Mouse (Mus musculus) neural tube, embryonic 12.5 days (tissue): ENCODE measurements at regions not wholly inside any gene's neighbourhood (a gene's known extent, or its start where the extent isn't known, plus 50 kb on each side); places are given as distances from the start of the nearest gene placed in this dataset.

Experiments used
- ATAC-seq: fragments of 200-750 bp; cut with Nextera tagmentation; 2 replicates; pipeline ENCODE4 v1.8.0; 2017; ENCODE audit warnings: low read depth, mild to moderate bottlenecking, moderate TSS enrichment, moderate library complexity; ENCODE audit not compliant: low FRiP score
- H3K27ac ChIP-seq: fragments of 300-500 bp; sonication (generic); 2 replicates; pipeline ENCODE4 v1.5.1; 2016
- H3K27me3 ChIP-seq: fragments of 300-500 bp; sonication (generic); replicated peaks from 2 replicates; pipeline ENCODE4 v1.6.1; 2016; ENCODE audit warnings: mild to moderate bottlenecking
- H3K36me3 ChIP-seq: fragments of 300-500 bp; sonication (generic); 2 replicates; pipeline ENCODE4 v1.6.1; 2016; ENCODE audit warnings: mild to moderate bottlenecking
- H3K4me1 ChIP-seq: fragments of 300-500 bp; sonication (generic); 2 replicates; pipeline ENCODE4 v1.6.1; 2016
- H3K4me2 ChIP-seq: fragments of 300-500 bp; sonication (generic); replicated peaks from 2 replicates; pipeline ENCODE4 v1.6.1; 2016; ENCODE audit warnings: mild to moderate bottlenecking
- H3K4me3 ChIP-seq: fragments of 300-500 bp; sonication (generic); 2 replicates; pipeline ENCODE4 v1.5.1; 2016
- H3K9ac ChIP-seq: fragments of 300-500 bp; sonication (generic); 2 replicates; pipeline ENCODE4 v1.6.1; 2016; ENCODE audit warnings: mild to moderate bottlenecking
- H3K9me3 ChIP-seq: fragments of 300-500 bp; sonication (generic); 2 replicates; pipeline ENCODE4 v1.6.1; 2016; ENCODE audit warnings: mild to moderate bottlenecking
- whole genome bisulfite sequencing: fragments of 180-500 bp; shearing (Covaris S2); methylation state at CpG from one replicate; pipeline ENCODE4 v1.1.7; 2016; 5-methylcytosine and 5-hydroxymethylcytosine counted together

GRCm38 (mm10) chr8:34473769-34474168 lies 362.2 kb upstream of the Gm10131 start:
- no peaks in the 10 kb centered on the region for H3K9me3 ChIP-seq

GRCm38 (mm10) chr8:34473301-34473700 lies 361.8 kb upstream of the Gm10131 start:
- no peak overlapping the region for H3K4me3 ChIP-seq
- H3K9me3 ChIP-seq = no peaks in the 10 kb centered on the region
- ATAC-seq = no peak
- no peak overlapping the region for H3K4me2 ChIP-seq
- H3K27me3 ChIP-seq = no peaks in the 10 kb centered on the region
- H3K27ac ChIP-seq = no peak overlapping the region
- H3K4me1 ChIP-seq = peaks cover 8% of the 10 kb centered on the region; the same call in 1 of the 2 replicates
- H3K9ac ChIP-seq = no peak overlapping the region
- WGBS = 88% methylated on average over 1 of the region's 1 CpGs
- no peaks in the 10 kb centered on the region for H3K36me3 ChIP-seq

More at GRCm38 (mm10) chr8:34473769-34474168, 362.2 kb upstream of the Gm10131 start:
- 66% methylated on average over 10 of the region's 10 CpGs for WGBS
- H3K36me3 ChIP-seq = no peaks in the 10 kb centered on the region
- no peak overlapping the region for H3K27ac ChIP-seq
- H3K4me2 ChIP-seq = no peak overlapping the region
- H3K4me3 ChIP-seq = no peak overlapping the region
- no peak for ATAC-seq
- no peaks in the 10 kb centered on the region for H3K27me3 ChIP-seq
- H3K9ac ChIP-seq = no peak overlapping the region
- H3K4me1 ChIP-seq = peaks cover 8% of the 10 kb centered on the region; the same call in 1 of the 2 replicates

- 55% methylated on average over 6 of the region's 6 CpGs for WGBS
- Histone ChIP-seq H3K36me3 (no peaks in the 10 kb centered on the region), H3K4me3 (no peak overlapping the region), H3K9me3 (no peaks in the 10 kb centered on the region), H3K4me2 (no peak overlapping the region), H3K4me1 (peaks cover 8% of the 10 kb centered on the region; the same call in 1 of the 2 replicates), H3K27me3 (no peaks in the 10 kb centered on the region), H3K9ac (no peak overlapping the region), H3K27ac (no peak overlapping the region)
- no peak for ATAC-seq
Measured at GRCm38 (mm10) chr8:34472846-34473245, 361.3 kb upstream of the Gm10131 start.

GRCm38 (mm10) chr8:34472434-34472833 lies 360.9 kb upstream of the Gm10131 start:
- peaks cover 8% of the 10 kb centered on the region; the same call in 1 of the 2 replicates for H3K4me1 ChIP-seq
- no peak overlapping the region for H3K4me3 ChIP-seq
- H3K9me3 ChIP-seq = no peaks in the 10 kb centered on the region
- no peak overlapping the region for H3K9ac ChIP-seq
- no peak for ATAC-seq
- no peaks in the 10 kb centered on the region for H3K36me3 ChIP-seq
- H3K4me2 ChIP-seq = no peak overlapping the region
- WGBS = 43% methylated on average over 8 of the region's 8 CpGs
- H3K27me3 ChIP-seq = no peaks in the 10 kb centered on the region
- H3K27ac ChIP-seq = no peak overlapping the region

- no peak overlapping the region for H3K4me2 ChIP-seq
- no peak overlapping the region for H3K9ac ChIP-seq
- H3K4me3 ChIP-seq = no peak overlapping the region
- no peak overlapping the region for H3K27ac ChIP-seq
- H3K9me3 ChIP-seq = peaks cover 6% of the 10 kb centered on the region; the same call in 1 of the 2 replicates
- WGBS = 52% methylated on average over 2 of the region's 2 CpGs
- no peaks in the 10 kb centered on the region for H3K36me3 ChIP-seq
- ATAC-seq = no peak
- H3K27me3 ChIP-seq = no peaks in the 10 kb centered on the region
- H3K4me1 ChIP-seq = peaks cover 8% of the 10 kb centered on the region; the same call in 1 of the 2 replicates
Measured at GRCm38 (mm10) chr8:34469091-34469490, 357.6 kb upstream of the Gm10131 start.

GRCm38 (mm10) chr8:34466786-34467364 lies 355.3 kb upstream of the Gm10131 start:
- Histone ChIP-seq H3K27ac (no peak overlapping the region), H3K9me3 (peaks cover 6% of the 10 kb centered on the region; the same call in 1 of the 2 replicates), H3K27me3 (no peaks in the 10 kb centered on the region), H3K9ac (no peak overlapping the region), H3K36me3 (no peaks in the 10 kb centered on the region), H3K4me1 (0 out of 2 replicates have a peak, but pooled peaks cover 4% of the 10 kb centered on the region), H3K4me3 (no peak overlapping the region), H3K4me2 (no peak overlapping the region)
- WGBS = 80% methylated on average over 5 of the region's 5 CpGs
- no peak for ATAC-seq

GRCm38 (mm10) chr8:34465398-34465797 lies 353.9 kb upstream of the Gm10131 start:
- 95% methylated on average over 1 of the region's 1 CpGs for WGBS
- H3K9ac ChIP-seq = no peak overlapping the region
- no peaks in the 10 kb centered on the region for H3K27me3 ChIP-seq
- H3K27ac ChIP-seq = no peak overlapping the region
- ATAC-seq = no peak
- H3K36me3 ChIP-seq = no peaks in the 10 kb centered on the region
- H3K9me3 ChIP-seq = peaks cover 6% of the 10 kb centered on the region; the same call in 1 of the 2 replicates
- H3K4me3 ChIP-seq = no peak overlapping the region
- H3K4me2 ChIP-seq = no peak overlapping the region
- 0 out of 2 replicates have a peak, but pooled peaks cover 4% of the 10 kb centered on the region for H3K4me1 ChIP-seq

- Histone ChIP-seq H3K36me3 (no peaks in the 10 kb centered on the region), H3K9ac (no peak overlapping the region), H3K4me2 (no peak overlapping the region), H3K27me3 (no peaks in the 10 kb centered on the region), H3K9me3 (peaks cover 6% of the 10 kb centered on the region; the same call in 1 of the 2 replicates), H3K4me1 (no peaks in the 10 kb centered on the region), H3K27ac (no peak overlapping the region), H3K4me3 (no peak overlapping the region)
- ATAC-seq = no peak
- WGBS = 81% methylated on average over 5 of the region's 5 CpGs
Measured at GRCm38 (mm10) chr8:34462262-34462661, 350.7 kb upstream of the Gm10131 start.

- ATAC-seq = no peak
Measured at GRCm38 (mm10) chr8:34458300-34458699, 346.8 kb upstream of the Gm10131 start.

GRCm38 (mm10) chr8:34456543-34456942 lies 345.0 kb upstream of the Gm10131 start:
- 74% methylated on average over 3 of the region's 3 CpGs for WGBS

More at GRCm38 (mm10) chr8:34458300-34458699, 346.8 kb upstream of the Gm10131 start:
- no peak overlapping the region for H3K9ac ChIP-seq
- H3K4me3 ChIP-seq = no peak overlapping the region
- no peaks in the 10 kb centered on the region for H3K27me3 ChIP-seq
- H3K4me1 ChIP-seq = no peaks in the 10 kb centered on the region
- no peak overlapping the region for H3K27ac ChIP-seq
- no peaks in the 10 kb centered on the region for H3K36me3 ChIP-seq
- whole genome bisulfite sequencing = 86% methylated on average over 8 of the region's 8 CpGs
- H3K4me2 ChIP-seq = no peak overlapping the region
- H3K9me3 ChIP-seq = no peaks in the 10 kb centered on the region

GRCm38 (mm10) chr8:34455376-34455775 lies 343.8 kb upstream of the Gm10131 start:
- Histone ChIP-seq H3K4me2 (no peak overlapping the region), H3K27me3 (no peaks in the 10 kb centered on the region), H3K4me1 (no peaks in the 10 kb centered on the region), H3K9me3 (no peaks in the 10 kb centered on the region), H3K4me3 (no peak overlapping the region), H3K27ac (no peak overlapping the region), H3K9ac (no peak overlapping the region), H3K36me3 (no peaks in the 10 kb centered on the region)
- 0 out of 2 replicates have a peak, but pooled peaks have one; percentile 33 for ATAC-seq
- 75% methylated on average over 14 of the region's 14 CpGs for whole genome bisulfite sequencing

More at GRCm38 (mm10) chr8:34456543-34456942, 345.0 kb upstream of the Gm10131 start:
- Histone ChIP-seq H3K4me1 (no peaks in the 10 kb centered on the region), H3K9ac (no peak overlapping the region), H3K27me3 (no peaks in the 10 kb centered on the region), H3K9me3 (no peaks in the 10 kb centered on the region), H3K4me2 (no peak overlapping the region), H3K27ac (no peak overlapping the region), H3K4me3 (no peak overlapping the region), H3K36me3 (no peaks in the 10 kb centered on the region)
- ATAC-seq = no peak

- Histone ChIP-seq H3K4me1 (peaks cover 6% of the 10 kb centered on the region), H3K27me3 (no peaks in the 10 kb centered on the region), H3K27ac (no peak overlapping the region), H3K4me3 (no peak overlapping the region), H3K9ac (no peak overlapping the region), H3K9me3 (no peaks in the 10 kb centered on the region), H3K4me2 (no peak overlapping the region), H3K36me3 (no peaks in the 10 kb centered on the region)
- WGBS = 83% methylated on average over 6 of the region's 6 CpGs
- ATAC-seq = no peak
Measured at GRCm38 (mm10) chr8:34452811-34453210, 341.3 kb upstream of the Gm10131 start.
